Mouse (Mus musculus) neutrophil, adult 65 days (primary cell): ENCODE measurements around the gene Plxnb3. TPM values are rescaled to one million over a fixed set of nuclear protein-coding genes. Genes with fewer than 3 reads are reported as not detected.

Experiments
- total RNA-seq: library from RNA; stranded (reverse); gene quantifications from 2 replicates; pipeline ENCODE4 v1.2.4, GENCODE M21; 2023

The Plxnb3 gene
- total RNA-seq = 0.60 and 0.70 TPM in 2 replicates

DNA sequence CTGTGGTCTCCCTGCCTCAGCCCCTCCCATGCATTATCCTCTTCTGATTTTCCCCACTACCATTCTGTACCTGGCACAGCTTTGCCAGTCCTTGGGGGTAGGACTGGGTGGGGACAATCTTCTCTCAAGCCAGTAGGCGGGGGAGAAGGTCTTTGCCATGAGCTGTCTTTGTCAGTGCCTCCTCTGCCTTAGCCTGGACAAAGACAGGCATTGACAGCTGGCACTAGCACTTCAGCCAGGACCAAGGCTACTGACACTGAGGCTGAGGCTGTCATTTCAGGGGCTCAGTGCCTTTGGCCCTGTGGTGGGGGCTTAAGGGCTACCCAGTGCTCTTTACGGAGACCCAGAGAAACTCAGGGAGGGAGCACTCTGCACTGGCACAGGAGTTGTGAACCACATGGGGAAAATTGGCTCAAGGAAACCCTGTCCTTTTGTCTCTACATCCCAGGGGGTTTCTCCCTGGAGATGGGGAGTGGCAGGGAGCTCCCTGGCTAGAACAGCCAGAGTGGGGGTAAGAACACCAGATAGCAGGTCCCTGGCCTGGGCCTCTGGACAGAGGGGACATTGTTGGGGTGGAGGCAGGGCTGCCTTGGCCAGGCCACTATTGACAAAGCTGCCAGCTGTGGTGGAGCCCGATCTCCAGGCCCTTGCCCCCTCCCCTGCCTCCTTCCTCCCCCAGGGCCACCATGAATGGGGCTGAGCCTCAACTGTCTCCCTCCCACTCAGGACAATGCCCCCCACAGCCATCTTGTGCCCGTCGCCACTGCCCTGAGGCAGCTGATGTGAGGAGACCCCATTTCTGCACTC, at the start of gene Plxnb3:
Gene Plxnb3, plus strand, starts transcription at position 757 of the 807 bp plus-strand sequence.

GRCm38 (mm10) chrX:73716109-73716661, 40.7 kb upstream of the Plxnb3 start, which contains the start of the genes Bcap31 and Abcd1:
Gene Bcap31, minus strand, starts transcription at chrX:73716175.
Gene Abcd1, plus strand, starts transcription at chrX:73716597.

GRCm38 (mm10) chrX:73774168-73774760, 17.4 kb downstream of the Plxnb3 start, which contains the start of gene Srpk3:
Gene Srpk3, plus strand, starts transcription at chrX:73774405.

GRCm38 (mm10) chrX:73786364-73787224, 29.7 kb downstream of the Plxnb3 start, which contains the start of the genes Idh3g and Ssr4:
Gene Idh3g, minus strand, starts transcription at chrX:73786897.
Gene Ssr4, plus strand, starts transcription at chrX:73787028.

Other genes starting within 250 kb of the Plxnb3 start
- gene Dusp9, start 117.7 kb upstream of the Plxnb3 start, total RNA-seq = not detected in 2 replicates
- not detected in 2 replicates for gene Pnck, start 97.0 kb upstream of the Plxnb3 start, total RNA-seq
- gene Slc6a8, start 83.9 kb upstream of the Plxnb3 start, total RNA-seq = 0.48 and 0.57 TPM in 2 replicates
- gene Bcap31, start 40.9 kb upstream of the Plxnb3 start, total RNA-seq = 87.4 and 92.1 TPM in 2 replicates
- gene Abcd1, start 40.5 kb upstream of the Plxnb3 start, total RNA-seq = 73.3 and 78.0 TPM in 2 replicates
- gene Srpk3, start 17.3 kb downstream of the Plxnb3 start, total RNA-seq = 0.32 and 1.9 TPM in 2 replicates
- gene Idh3g, start 29.8 kb downstream of the Plxnb3 start, total RNA-seq = 78.5 and 86.8 TPM in 2 replicates
- 93.3 and 93.6 TPM in 2 replicates for gene Ssr4, start 29.9 kb downstream of the Plxnb3 start, total RNA-seq
- 0.73 and 0.77 TPM in 2 replicates for gene Pdzd4, start 67.9 kb downstream of the Plxnb3 start, total RNA-seq
- gene Avpr2, start 135.0 kb downstream of the Plxnb3 start, total RNA-seq = not detected in 2 replicates
- 30.4 and 44.6 TPM in 2 replicates for gene L1cam, start 139.0 kb downstream of the Plxnb3 start, total RNA-seq
- 228 and 276 TPM in 2 replicates for gene Arhgap4, start 164.8 kb downstream of the Plxnb3 start, total RNA-seq
- 28.7 and 32.0 TPM in 2 replicates for gene Naa10, start 164.9 kb downstream of the Plxnb3 start, total RNA-seq
- gene Renbp, start 173.8 kb downstream of the Plxnb3 start, total RNA-seq = 11.1 and 12.8 TPM in 2 replicates
- gene Hcfc1, start 209.3 kb downstream of the Plxnb3 start, total RNA-seq = 68.7 and 75.0 TPM in 2 replicates